Mouse (Mus musculus): ENCODE data around the gene Exoc7. TPM values are rescaled to one million over a fixed set of nuclear protein-coding genes. Genes with fewer than 3 reads are reported as not detected.

The Exoc7 gene
- total RNA-seq, 2 experiments from 2014 or later = 50.2 to 55.4 TPM

- DNase-seq = no peak
Measured at GRCm38 (mm10) chr11:116244580-116244979, 62.5 kb downstream of the Exoc7 start.

DNA sequence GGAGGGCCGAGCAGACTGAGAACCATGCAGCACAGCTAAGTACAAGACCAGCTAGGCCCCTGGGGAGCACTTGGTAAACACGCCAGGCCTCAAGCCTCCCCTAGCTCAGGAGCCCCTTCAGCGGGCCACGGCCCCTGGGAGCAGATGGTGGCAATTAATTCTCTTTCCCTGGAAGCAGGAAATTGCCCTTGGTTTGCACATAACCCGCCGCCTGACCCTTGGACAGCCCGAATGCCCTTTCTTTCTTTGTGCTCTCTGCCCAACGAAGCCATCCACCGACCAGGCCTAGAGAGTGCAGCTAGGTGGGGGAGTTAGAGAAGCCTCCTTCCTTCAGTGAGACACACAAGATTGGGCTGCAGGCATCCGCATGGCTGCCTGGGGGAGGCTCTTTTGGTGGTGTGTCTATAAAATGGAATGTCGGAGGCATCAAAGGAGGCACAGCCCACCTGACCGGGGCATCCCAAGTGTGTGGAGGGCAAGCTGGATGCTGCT is 65.2 kb downstream of the Exoc7 start:
- no peak for DNase-seq

GRCm38 (mm10) chr11:116239797-116240196 is 67.2 kb downstream of the Exoc7 start:
- DNase-seq = no peak

Other genes starting within 250 kb of the Exoc7 start
- 1 to 10 TPM in 1 of 2 experiments, under 1 TPM in 1; 0.42 to 2.0 TPM for gene Unc13d, start 229.3 kb downstream of the Exoc7 start, total RNA-seq (2021)
- 100 to 1,000 TPM in 1 of 2 experiments, 10 to 100 TPM in 1; 93.3 to 109 TPM for gene Wbp2, start 220.2 kb downstream of the Exoc7 start, total RNA-seq (2021)
- 10 to 100 TPM; 24.7 to 27.6 TPM for gene Trim47, start 180.0 kb downstream of the Exoc7 start, total RNA-seq (2021)
- gene Trim65, start 176.1 kb downstream of the Exoc7 start, total RNA-seq (2021) = 10 to 100 TPM in 1 of 2 experiments, 1 to 10 TPM in 1; 9.6 to 10.5 TPM
- gene Mrpl38, start 168.4 kb downstream of the Exoc7 start, total RNA-seq (2021) = 10 to 100 TPM; 56.8 to 66.1 TPM
- gene Fbf1, start 139.1 kb downstream of the Exoc7 start, total RNA-seq (2021) = 10 to 100 TPM; 13.5 to 18.1 TPM
- 10 to 100 TPM; 14.1 to 17.4 TPM for gene Ten1, start 108.4 kb downstream of the Exoc7 start, total RNA-seq (2021)
- 100 to 1,000 TPM; 171 to 200 TPM for gene Acox1, start 108.2 kb downstream of the Exoc7 start, total RNA-seq (2021)
- gene Evpl, start 69.2 kb downstream of the Exoc7 start, total RNA-seq (2021) = under 1 TPM; 0.15 to 0.46 TPM
- gene Srp68, start 33.0 kb downstream of the Exoc7 start, total RNA-seq (2021) = 10 to 100 TPM; 59.0 to 67.2 TPM
- not detected for gene Galr2, start 26.3 kb downstream of the Exoc7 start, total RNA-seq (2021)
- gene Foxj1, start 28.2 kb upstream of the Exoc7 start, total RNA-seq (2021) = 1 to 10 TPM in 1 of 2 experiments, not detected in 1; 2.2 TPM
- 1 to 10 TPM; 5.8 to 7.2 TPM for gene Rnf157, start 105.8 kb upstream of the Exoc7 start, total RNA-seq (2021)
- 10 to 100 TPM; 32.0 to 33.3 TPM for gene Ubald2, start 126.9 kb upstream of the Exoc7 start, total RNA-seq (2021)
- gene Qrich2, start 159.0 kb upstream of the Exoc7 start, total RNA-seq (2021) = under 1 TPM in 1 of 2 experiments, not detected in 1; 0.05 TPM
- 10 to 100 TPM; 25.1 to 29.4 TPM for gene Prpsap1, start 187.0 kb upstream of the Exoc7 start, total RNA-seq (2021)
- gene Sphk1, start 223.7 kb upstream of the Exoc7 start, total RNA-seq (2021) = 1 to 10 TPM in 1 of 2 experiments, under 1 TPM in 1; 0.94 to 1.4 TPM